Mouse (Mus musculus) spleen, adult 2 months (tissue): Measurements from ENCODE around the gene Zbtb18. TPM values are rescaled to one million over a fixed set of nuclear protein-coding genes. Genes with fewer than 3 reads are reported as not detected.

Experiments
- DNase-seq, 2 experiments: peaks; one replicate each; pipeline versions ENCODE4 v3.0.0 to v3.0.0-alpha.2; 2012 to 2021; ENCODE audit warnings: low spot score in 2 of 2, low read depth in 1 of 2
- H3K27ac ChIP-seq: fragments of 200-500 bp; 2 replicates; pipeline ENCODE4 v1.5.1; 2012; ENCODE audit warnings: low read length, inconsistent platforms; ENCODE audit not compliant: insufficient read depth
- H3K27me3 ChIP-seq: fragments of 200-500 bp; 2 replicates; pipeline ENCODE4 v1.6.1; 2012; ENCODE audit warnings: mild to moderate bottlenecking, moderate library complexity, low read length, inconsistent platforms; ENCODE audit not compliant: control insufficient read depth, insufficient read depth
- H3K36me3 ChIP-seq: fragments of 200-500 bp; 2 replicates; pipeline ENCODE4 v1.6.1; 2012; ENCODE audit warnings: mild to moderate bottlenecking, low read length, inconsistent platforms; ENCODE audit not compliant: control insufficient read depth, insufficient read depth
- H3K4me1 ChIP-seq: fragments of 200-500 bp; 2 replicates; pipeline ENCODE4 v1.6.1; 2011; ENCODE audit warnings: inconsistent platforms; ENCODE audit not compliant: control insufficient read depth, insufficient read depth, insufficient read length
- H3K4me3 ChIP-seq: fragments of 200-500 bp; 2 replicates; pipeline ENCODE4 v1.5.1; 2011; ENCODE audit warnings: mild to moderate bottlenecking, inconsistent platforms; ENCODE audit not compliant: insufficient read depth, insufficient read length; ENCODE audit errors: extremely low read depth
- CTCF ChIP-seq: fragments of 200-500 bp; IDR thresholded peaks from 2 replicates; pipeline ENCODE4 v1.5.1; 2011; ENCODE audit warnings: mild to moderate bottlenecking, inconsistent platforms; ENCODE audit not compliant: insufficient read depth, insufficient read length, insufficient replicate concordance; ENCODE audit errors: extremely low read depth
- POLR2A ChIP-seq: fragments of 200-500 bp; IDR thresholded peaks from 2 replicates; pipeline ENCODE4 v1.6.1; 2011; ENCODE audit warnings: low read depth, low read length, inconsistent platforms
- WGBS: fragments of 180-500 bp; shearing (Covaris S2); methylation state at CpG from one replicate; pipeline ENCODE4 v1.1.7; 2018; 5-methylcytosine and 5-hydroxymethylcytosine counted together
- polyA plus RNA-seq: library from polyadenylated mRNA; depleted of rRNA; stranded (reverse); fragments of >200 nt; gene quantifications from 2 replicates; pipeline ENCODE4 v1.2.3, GENCODE M21; 2012

Gene Zbtb18
- polyA plus RNA-seq, 1 experiment: 18.1 TPM

DNA sequence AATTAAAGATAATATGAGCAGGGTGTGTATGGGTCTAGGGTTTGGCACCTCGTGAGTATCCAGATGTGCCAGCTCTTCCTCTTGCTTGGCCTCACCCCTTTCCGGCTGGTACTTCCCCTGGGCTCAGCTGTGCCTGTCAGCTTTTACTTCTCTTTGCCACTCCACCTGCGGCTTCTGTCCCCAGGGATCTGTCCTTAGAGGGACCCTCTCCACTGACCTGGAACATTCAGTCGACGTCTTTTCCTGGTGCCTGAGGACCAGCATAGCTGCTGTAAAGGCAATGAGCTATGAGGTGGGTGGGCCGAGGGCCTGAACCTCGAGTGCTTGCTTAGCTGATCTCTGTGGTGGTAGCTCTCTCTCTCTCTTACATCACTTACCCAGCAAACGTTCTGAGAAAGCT is 25.0 kb downstream of the Zbtb18 start:
- DNase-seq: peak; percentile 79 to 86
- H3K4me3 ChIP-seq: no peak overlapping the region
- WGBS: 6% methylated on average over 8 of the region's 8 CpGs

DNA sequence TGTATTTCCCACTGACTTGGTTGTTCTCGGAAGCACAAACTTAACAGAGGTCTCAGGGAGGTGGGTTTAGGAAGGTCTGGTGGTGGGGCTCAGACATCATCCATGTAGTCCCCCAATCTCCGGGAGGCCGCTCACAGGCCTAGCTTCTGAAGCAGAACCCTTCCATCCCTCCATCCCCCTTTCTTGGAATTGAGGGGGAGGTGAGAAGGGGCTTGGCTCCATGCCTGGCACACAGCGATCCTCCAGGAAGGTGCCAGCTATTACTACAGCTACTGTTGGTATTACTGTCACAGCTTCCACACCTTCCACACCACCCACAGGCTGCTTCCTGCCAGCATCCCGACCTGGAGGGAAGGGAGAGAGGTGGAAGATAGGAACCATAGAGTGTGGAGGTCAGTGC is 26.3 kb downstream of the Zbtb18 start:
- TF ChIP-seq CTCF (no peak), POLR2A (no peak)

More for the DNA sequence above, 25.0 kb downstream of the Zbtb18 start:
- Histone ChIP-seq H3K27ac (peak overlapping the region; percentile 57), H3K27me3 (no peaks in the 10 kb centered on the region), H3K36me3 (no peaks in the 10 kb centered on the region), H3K4me1 (peaks cover 33% of the 10 kb centered on the region; the same call in 1 of the 2 replicates)
- TF ChIP-seq POLR2A (no peak), CTCF (no peak)

DNA sequence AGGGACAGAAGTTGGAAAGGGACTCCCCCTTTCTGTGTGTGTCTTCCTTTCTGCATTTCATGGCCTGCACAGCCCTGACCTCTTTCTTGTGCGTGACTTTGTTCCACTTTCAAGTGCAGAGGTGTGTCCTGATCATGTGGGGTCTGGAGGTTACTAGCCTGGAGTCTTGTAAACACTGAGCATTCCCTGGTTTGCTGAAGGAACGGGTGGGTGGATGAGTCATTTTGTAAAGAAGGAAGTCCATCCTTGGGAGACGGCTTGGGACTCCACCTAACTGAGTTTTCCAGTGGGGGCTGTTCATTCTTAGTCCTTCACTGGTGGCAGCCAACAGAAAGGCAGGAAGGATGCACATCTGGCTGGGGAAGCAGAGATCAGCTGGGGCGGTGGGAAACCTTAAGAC is 27.9 kb downstream of the Zbtb18 start:
- 43% methylated on average over 4 of the region's 4 CpGs for WGBS
- H3K27me3 ChIP-seq: no peaks in the 10 kb centered on the region
- no peak for DNase-seq
- H3K27ac ChIP-seq: no peak overlapping the region
- peaks cover 31% of the 10 kb centered on the region; the same call in 1 of the 2 replicates for H3K4me1 ChIP-seq
- H3K4me3 ChIP-seq: no peak overlapping the region
- H3K36me3 ChIP-seq: no peaks in the 10 kb centered on the region
- TF ChIP-seq CTCF (no peak), POLR2A (no peak)

More for the DNA sequence above, 26.3 kb downstream of the Zbtb18 start:
- Histone ChIP-seq H3K27me3 (no peaks in the 10 kb centered on the region), H3K4me3 (no peak overlapping the region), H3K36me3 (no peaks in the 10 kb centered on the region), H3K27ac (no peak overlapping the region), H3K4me1 (peaks cover 31% of the 10 kb centered on the region; the same call in 1 of the 2 replicates)
- DNase-seq: no peak
- WGBS: 88% methylated on average over 5 of the region's 5 CpGs

DNA sequence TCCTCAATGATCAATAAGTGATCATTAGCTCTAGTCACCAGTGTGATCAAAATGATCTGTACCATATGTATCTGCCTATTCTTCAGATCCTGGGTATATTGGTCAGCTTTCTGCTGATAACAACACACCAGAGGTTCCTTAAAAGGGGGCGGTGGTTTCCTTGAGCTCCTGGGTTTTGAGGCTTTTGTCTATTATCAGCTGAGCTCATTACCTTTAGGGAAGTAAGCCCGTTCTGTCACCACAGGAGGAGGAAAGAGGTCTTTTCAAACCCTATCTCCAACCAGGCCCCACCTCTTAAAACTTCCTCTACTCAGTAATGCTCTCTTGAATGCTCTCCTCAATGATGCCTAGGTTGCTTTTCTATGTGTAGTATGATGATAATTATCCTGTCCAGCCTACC is 28.8 kb downstream of the Zbtb18 start:
- Histone ChIP-seq H3K27me3 (no peaks in the 10 kb centered on the region), H3K27ac (no peak overlapping the region), H3K4me1 (peaks cover 31% of the 10 kb centered on the region; the same call in 1 of the 2 replicates), H3K4me3 (no peak overlapping the region), H3K36me3 (no peaks in the 10 kb centered on the region)
- DNase-seq: no peak
- TF ChIP-seq POLR2A (no peak), CTCF (no peak)
- WGBS: 29% methylated on average over 2 of the region's 2 CpGs

DNA sequence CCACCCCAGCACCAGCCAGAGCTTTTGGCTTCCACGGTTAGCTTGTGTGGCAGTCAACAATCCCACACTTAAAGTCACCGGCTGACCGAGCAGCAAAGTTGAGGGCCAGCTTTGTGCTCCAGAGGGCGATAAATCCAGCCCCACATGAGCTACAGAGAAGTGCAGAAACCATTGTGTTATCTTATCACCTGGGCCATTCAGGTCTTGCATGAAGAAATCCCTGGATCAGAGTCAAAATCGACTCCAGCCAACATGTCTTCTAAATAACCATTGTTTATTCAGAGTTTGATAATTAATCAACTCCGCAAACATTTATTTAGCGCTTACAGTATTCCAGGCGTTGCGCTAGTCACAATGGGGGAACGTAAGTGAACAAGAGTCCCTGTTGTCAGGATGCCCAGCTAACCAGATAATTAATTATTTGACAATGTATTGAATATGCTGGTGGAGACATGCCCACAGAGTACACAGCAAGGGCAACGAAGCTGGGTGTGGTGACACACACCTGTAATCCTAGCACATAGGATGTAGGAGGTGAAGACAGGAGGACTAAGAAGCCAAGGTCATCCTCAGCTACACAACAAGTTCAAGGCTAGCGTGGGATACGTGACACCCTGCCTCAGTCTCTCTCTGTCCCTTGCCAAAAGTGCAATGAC is 33.5 kb downstream of the Zbtb18 start:
- Histone ChIP-seq H3K27me3 (no peaks in the 10 kb centered on the region), H3K4me1 (no peaks in the 10 kb centered on the region; the same call in 1 of the 2 replicates), H3K36me3 (no peaks in the 10 kb centered on the region), H3K4me3 (no peak overlapping the region), H3K27ac (no peak overlapping the region)
- no peak for TF ChIP-seq POLR2A
- TF ChIP-seq CTCF: no peak
- WGBS: 91% methylated on average over 13 of the region's 13 CpGs
- DNase-seq: no peak

DNA sequence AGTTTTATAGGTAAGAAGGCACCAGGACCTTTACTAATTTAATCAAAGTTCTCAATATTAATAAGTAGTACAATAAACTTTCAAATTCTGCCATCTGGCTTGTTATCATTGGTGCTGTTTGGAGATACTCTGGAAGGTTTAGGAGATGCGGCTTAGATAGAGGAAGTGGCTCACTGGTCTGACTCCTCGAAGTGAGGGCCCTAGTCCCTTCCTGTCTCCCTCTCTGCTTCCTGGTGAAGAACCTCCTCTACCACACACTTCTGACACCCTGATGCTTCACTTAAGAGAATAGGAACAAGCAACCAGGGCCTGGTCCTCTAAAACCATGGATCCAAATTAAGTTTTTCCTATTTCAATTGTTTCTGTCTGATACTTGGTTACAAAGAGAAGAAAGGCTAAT is 36.4 kb downstream of the Zbtb18 start:
- peaks cover 4% of the 10 kb centered on the region; the same call in 1 of the 2 replicates for H3K4me1 ChIP-seq
- 6% methylated on average over 2 of the region's 2 CpGs for WGBS
- TF ChIP-seq POLR2A (no peak), CTCF (no peak)
- no peaks in the 10 kb centered on the region for H3K36me3 ChIP-seq
- no peak for DNase-seq
- no peaks in the 10 kb centered on the region for H3K27me3 ChIP-seq
- no peak overlapping the region for H3K27ac ChIP-seq
- no peak overlapping the region for H3K4me3 ChIP-seq

DNA sequence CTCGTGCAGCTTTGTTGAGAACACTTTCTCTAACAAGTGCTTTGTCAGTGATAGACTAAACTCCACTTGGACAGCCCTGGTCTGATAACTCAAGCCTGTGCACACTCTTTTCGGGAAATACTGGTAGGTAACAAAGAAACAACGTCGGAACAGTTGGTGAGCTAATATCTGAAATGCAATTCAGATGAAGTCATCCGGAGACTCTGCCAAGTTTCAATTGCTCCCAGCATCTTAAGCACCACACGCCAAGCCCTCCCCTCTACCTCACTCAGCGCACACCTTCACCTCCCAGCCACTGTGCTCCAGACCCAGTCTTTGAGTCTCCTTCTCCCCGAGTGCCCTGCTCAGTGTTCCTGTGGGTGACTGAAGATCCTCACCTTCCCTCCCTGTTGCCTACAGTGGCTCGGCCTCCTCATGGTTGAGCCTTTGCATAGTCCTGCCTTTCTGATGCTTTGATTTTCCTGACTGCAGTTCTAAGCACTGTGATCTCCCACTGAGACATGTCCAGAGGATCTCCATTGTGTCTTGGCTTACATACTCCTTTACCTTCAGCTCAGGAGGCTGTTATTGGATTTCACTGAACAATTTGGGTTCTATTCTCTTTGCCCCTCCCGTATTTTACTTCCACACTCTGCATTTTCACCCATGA is 37.3 kb downstream of the Zbtb18 start:
- Histone ChIP-seq H3K4me1 (peaks cover 11% of the 10 kb centered on the region; the same call in 1 of the 2 replicates), H3K36me3 (no peaks in the 10 kb centered on the region), H3K27me3 (no peaks in the 10 kb centered on the region), H3K4me3 (no peak overlapping the region), H3K27ac (no peak overlapping the region)
- WGBS: 85% methylated on average over 10 of the region's 10 CpGs
- no peak for DNase-seq
- no peak for TF ChIP-seq POLR2A
- TF ChIP-seq CTCF: no peak
